Mouse (Mus musculus): Measurements from ENCODE around the gene H60b.

GRCm38 (mm10) chr10:22308221-22308620 is 149.8 kb downstream of the H60b start:
- no peak for TF ChIP-seq POLR2A (IDR thresholded peaks at IDR 0.05; ENCODE audit: low read depth, low read length)
- TF ChIP-seq CTCF (conservative IDR thresholded peaks at IDR 0.05 in 1 of 2, IDR thresholded peaks at IDR 0.05 in 1 of 2; ENCODE audit: low read depth in 2 of 2, low read length in 2 of 2) = no peak
- TF ChIP-seq MAX (IDR thresholded peaks at IDR 0.05; ENCODE audit: low read length) = no peak
- TF ChIP-seq USF2 (conservative IDR thresholded peaks at IDR 0.05; ENCODE audit: low read depth, low read length) = no peak
- no peak for TF ChIP-seq MYC (IDR thresholded peaks at IDR 0.05; ENCODE audit: low read depth, low read length)
- no peak for TF ChIP-seq MEF2A (IDR thresholded peaks at IDR 0.05; ENCODE audit: borderline replicate concordance, low read depth, low read length)
- TF ChIP-seq HCFC1 (IDR thresholded peaks at IDR 0.05; ENCODE audit: low read depth, low read length) = no peak
- TF ChIP-seq JUN (IDR thresholded peaks at IDR 0.05; ENCODE audit: insufficient read depth, low read depth, low read length) = no peak
- no peak for TF ChIP-seq MXI1 (IDR thresholded peaks at IDR 0.05; ENCODE audit: low read depth, low read length)
- TF ChIP-seq TCF12 (IDR thresholded peaks at IDR 0.05; ENCODE audit: low read depth, low read length) = no peak
- TF ChIP-seq GABPA (IDR thresholded peaks at IDR 0.05; ENCODE audit: insufficient replicate concordance, low read depth, low read length) = no peak
- no peak for TF ChIP-seq EP300 (IDR thresholded peaks at IDR 0.05; ENCODE audit: low read length)
